ENCODE assay signal across 11 mouse cellular contexts in genomic region chr8:81812051-81812751, GRCm38 (mm10).
DNase-seq lines count a peak whose midpoint lies in the region; ATAC-seq and TF ChIP-seq lines count a peak whose summit lies in the region.
"Had no signal": no experiment of that assay in that cellular context is flagged by ENCODE, and none has a peak within 500 bp of the region (broad histone marks: within the 10 kb centered on the region; RNA-seq: fewer than 3 reads in every experiment).

No protein-coding gene starts in this region.

- no peaks in the 10 kb centered on the region for H3K36me3 ChIP-seq in heart, embryonic 10.5 days
- peaks cover 0 to 15% of the 10 kb centered on the region in 2 experiments; a peak in 3 of 4 replicates for H3K36me3 ChIP-seq in MEL (ENCODE audit: control insufficient read depth in 1 of 2, insufficient read depth in 2 of 2, low read length in 2 of 2)
- no peaks in the 10 kb centered on the region for H3K36me3 ChIP-seq in embryonic facial prominence, embryonic 14.5 days (ENCODE audit: control insufficient read depth, insufficient read depth, low read length)
- no peaks in the 10 kb centered on the region for H3K36me3 ChIP-seq in intestine, embryonic 14.5 days (ENCODE audit: control insufficient read depth, insufficient read depth, low read length)
- H3K36me3 ChIP-seq: limb, embryonic 13.5 days had no signal

- no peak for TF ChIP-seq EP300 in MEL (IDR thresholded peaks at IDR 0.05; ENCODE audit: low read depth in 1 of 2, low read length in 2 of 2)

- no peak overlapping the region for H3K4me3 ChIP-seq in heart, embryonic 10.5 days
- no peak overlapping the region for H3K4me3 ChIP-seq in MEL (ENCODE audit: control insufficient read depth in 1 of 2, insufficient read depth in 1 of 2, low read depth in 2 of 2, low read length in 2 of 2)
- no peak overlapping the region for H3K4me3 ChIP-seq in embryonic facial prominence, embryonic 14.5 days (ENCODE audit: low read depth, low read length)
- no peak overlapping the region for H3K4me3 ChIP-seq in intestine, embryonic 14.5 days (ENCODE audit: low read depth, low read length)
- H3K4me3 ChIP-seq: erythroblast, embryonic 14.5 days; limb, embryonic 13.5 days had no signal

- peak in 1 of 3 experiments; percentile 18; a peak in 2 of 6 replicates for TF ChIP-seq CTCF in MEL (IDR thresholded peaks at IDR 0.05 in 2 of 3, conservative IDR thresholded peaks at IDR 0.05 in 1 of 3; ENCODE audit: control insufficient read depth in 1 of 3, insufficient read depth in 1 of 3, low read depth in 2 of 3, low read length in 3 of 3, poor library complexity in 1 of 3, severe bottlenecking in 1 of 3)

- no peak for TF ChIP-seq POLR2A in MEL (IDR thresholded peaks at IDR 0.05; ENCODE audit: control insufficient read depth in 1 of 2, insufficient read depth in 1 of 2, low read depth in 1 of 2, low read length in 2 of 2, poor library complexity in 1 of 2)

- DNase-seq in heart, adult 18-20 months, result peak; percentile 38 to 44
- DNase-seq in heart, embryonic 10.5 days (ENCODE audit: low spot score), result no peak
- DNase-seq in MEL (ENCODE audit: low read depth, low spot score), result no peak
- DNase-seq in embryonic facial prominence, embryonic 14.5 days (ENCODE audit: low spot score), result peak; percentile 29
- peak; percentile 51 for DNase-seq in intestine, embryonic 14.5 days (ENCODE audit: low spot score)
- DNase-seq in lung, postnatal 36 days, result peak; percentile 24
- DNase-seq in right cerebral cortex, postnatal 14 days, result no peak
- DNase-seq in right cerebral cortex, adult 18-20 months, result no peak

- H3K9me3 ChIP-seq in heart, embryonic 10.5 days, result no peaks in the 10 kb centered on the region
- no peaks in the 10 kb centered on the region for H3K9me3 ChIP-seq in MEL (replicated peaks; ENCODE audit: insufficient read depth, low read length)
- no peaks in the 10 kb centered on the region for H3K9me3 ChIP-seq in embryonic facial prominence, embryonic 14.5 days (ENCODE audit: control insufficient read depth, low read length)
- H3K9me3 ChIP-seq in intestine, embryonic 14.5 days (ENCODE audit: control insufficient read depth, low read length), result no peaks in the 10 kb centered on the region
- H3K9me3 ChIP-seq: G1E; limb, embryonic 13.5 days had no signal

- H3K9ac ChIP-seq in MEL (ENCODE audit: control insufficient read depth, low read depth, low read length, poor library complexity, severe bottlenecking), result no peak overlapping the region
- no peak overlapping the region for H3K9ac ChIP-seq in embryonic facial prominence, embryonic 14.5 days (ENCODE audit: low read depth, low read length)
- H3K9ac ChIP-seq in intestine, embryonic 14.5 days (ENCODE audit: low read length), result no peak overlapping the region
- H3K9ac ChIP-seq: limb, embryonic 13.5 days had no signal

- H3K79me2 ChIP-seq in MEL (ENCODE audit: control insufficient read depth, insufficient read depth, low read length, poor library complexity), result peaks cover 2% of the 10 kb centered on the region; the same call in 1 of the 2 replicates

- 40% methylated on average over 3 of the region's 3 CpGs for WGBS in heart, embryonic 10.5 days
- WGBS in embryonic facial prominence, embryonic 14.5 days, result 25% methylated on average over 3 of the region's 3 CpGs
- WGBS in intestine, embryonic 14.5 days, result 18% methylated on average over 3 of the region's 3 CpGs

- H3K27ac ChIP-seq in heart, embryonic 10.5 days, result no peak overlapping the region
- H3K27ac ChIP-seq in MEL (ENCODE audit: control insufficient read depth, low read depth, low read length), result no peak overlapping the region
- H3K27ac ChIP-seq in embryonic facial prominence, embryonic 14.5 days (replicated peaks; ENCODE audit: low read depth, low read length), result no peak overlapping the region
- 0 out of 2 replicates have a peak overlapping the region, but pooled peaks have one; percentile 4 for H3K27ac ChIP-seq in intestine, embryonic 14.5 days (ENCODE audit: low read depth)
- H3K27ac ChIP-seq: limb, embryonic 13.5 days had no signal

- no peaks in the 10 kb centered on the region for H3K27me3 ChIP-seq in heart, embryonic 10.5 days (ENCODE audit: insufficient read depth, poor library complexity, severe bottlenecking)
- H3K27me3 ChIP-seq in MEL (ENCODE audit: control insufficient read depth in 1 of 2, insufficient read depth in 2 of 2, low read length in 2 of 2), result no peaks in the 10 kb centered on the region
- no peaks in the 10 kb centered on the region for H3K27me3 ChIP-seq in embryonic facial prominence, embryonic 14.5 days (replicated peaks; ENCODE audit: control insufficient read depth, insufficient read depth, low read length)
- H3K27me3 ChIP-seq in intestine, embryonic 14.5 days (replicated peaks; ENCODE audit: control insufficient read depth, insufficient read depth, low read length), result no peaks in the 10 kb centered on the region
- H3K27me3 ChIP-seq: limb, embryonic 13.5 days had no signal

- peak; percentile 39 for TF ChIP-seq RAD21 in MEL (IDR thresholded peaks at IDR 0.05; ENCODE audit: low read depth, low read length)

- H3K4me2 ChIP-seq in embryonic facial prominence, embryonic 14.5 days (ENCODE audit: low read depth, low read length), result no peak overlapping the region
- H3K4me2 ChIP-seq in intestine, embryonic 14.5 days (ENCODE audit: low read length), result no peak overlapping the region
- H3K4me2 ChIP-seq: limb, embryonic 13.5 days had no signal

- H3K4me1 ChIP-seq in heart, embryonic 10.5 days, result 0 out of 2 replicates have a peak, but pooled peaks cover 7% of the 10 kb centered on the region
- H3K4me1 ChIP-seq in MEL (ENCODE audit: control insufficient read depth in 1 of 2, insufficient read depth in 2 of 2, low read length in 2 of 2), result peaks cover 7 to 10% of the 10 kb centered on the region in 2 experiments; a peak in 3 of 4 replicates
- 0 out of 2 replicates have a peak, but pooled peaks cover 10% of the 10 kb centered on the region for H3K4me1 ChIP-seq in embryonic facial prominence, embryonic 14.5 days (ENCODE audit: control insufficient read depth, insufficient read depth, low read length)
- H3K4me1 ChIP-seq in intestine, embryonic 14.5 days (replicated peaks; ENCODE audit: control insufficient read depth, insufficient read depth, low read length), result 0 out of 2 replicates have a peak, but pooled peaks cover 9% of the 10 kb centered on the region

- no peak for ATAC-seq in embryonic facial prominence, embryonic 14.5 days (ENCODE audit: low read depth)
- no peak for ATAC-seq in intestine, embryonic 14.5 days (replicated peaks; ENCODE audit: low FRiP score, low TSS enrichment, low read depth)

TF ChIP-seq in MEL, 35 proteins besides CTCF, POLR2A, EP300 and RAD21:
- peak; percentile 28 for TF ChIP-seq SMC3 (IDR thresholded peaks at IDR 0.05; ENCODE audit: low read depth, low read length)
- no peak for TF ChIP-seq POLR2AphosphoS2 (IDR thresholded peaks at IDR 0.05; ENCODE audit: low read length)

Comparison
In these comparisons a context has a peak if more than half of its experiments do, and no peak if none do; other contexts are left out.
1. DNase-seq: peak in heart, adult 18-20 months (2 of 2), embryonic facial prominence, embryonic 14.5 days (single experiment), intestine, embryonic 14.5 days (single experiment) and lung, postnatal 36 days (single experiment); none in heart, embryonic 10.5 days (single experiment), MEL (single experiment), right cerebral cortex, postnatal 14 days (single experiment) and right cerebral cortex, adult 18-20 months (single experiment).